17 mouse cellular contexts compared by ENCODE assay signal in genomic region chr3:30934384-30934783, GRCm38 (mm10).
"Had no signal": no experiment of that assay in that cellular context is flagged by ENCODE, and none has a peak within 500 bp of the region (broad histone marks: within the 10 kb centered on the region; RNA-seq: fewer than 3 reads in every experiment).

No protein-coding gene starts in this region.

- H3K9ac ChIP-seq: lung, embryonic 14.5 days; midbrain, embryonic 12.5 days; neural tube, embryonic 13.5 days; neural tube, embryonic 15.5 days; stomach, embryonic 15.5 days had no signal

- H3K4me3 ChIP-seq: midbrain, embryonic 10.5 days; midbrain, embryonic 12.5 days; myocyte; neural tube, embryonic 13.5 days; neural tube, embryonic 15.5 days; stomach, embryonic 15.5 days had no signal

- H3K4me1 ChIP-seq: midbrain, embryonic 10.5 days; midbrain, embryonic 12.5 days; neural tube, embryonic 13.5 days; neural tube, embryonic 15.5 days; stomach, embryonic 15.5 days had no signal

- H3K27me3 ChIP-seq: midbrain, embryonic 12.5 days; neural tube, embryonic 13.5 days; neural tube, embryonic 15.5 days; stomach, embryonic 15.5 days had no signal

- DNase-seq: lung, adult 18-20 months; lung, embryonic 14.5 days; lung, postnatal 10 days; lung, postnatal 4 days; midbrain, embryonic 14.5 days; right cerebral cortex, postnatal 14 days; thymus, adult 2 months; thymus, postnatal 25 days; thymus, postnatal 4 days had no signal

- ATAC-seq: midbrain, embryonic 16.5 days had no signal

- H3K27ac ChIP-seq: midbrain, embryonic 10.5 days; midbrain, embryonic 12.5 days; neural tube, embryonic 13.5 days; neural tube, embryonic 15.5 days; stomach, embryonic 15.5 days; stomach, postnatal 0 days had no signal

- H3K9me3 ChIP-seq: midbrain, embryonic 10.5 days; midbrain, embryonic 12.5 days; neural tube, embryonic 13.5 days; neural tube, embryonic 15.5 days; stomach, embryonic 15.5 days had no signal

- H3K4me2 ChIP-seq: lung, embryonic 14.5 days; midbrain, embryonic 12.5 days; neural tube, embryonic 13.5 days; neural tube, embryonic 15.5 days; stomach, embryonic 15.5 days had no signal
